Mouse (Mus musculus): Measurements from ENCODE around the gene Ggact.

The Ggact gene

DNA sequence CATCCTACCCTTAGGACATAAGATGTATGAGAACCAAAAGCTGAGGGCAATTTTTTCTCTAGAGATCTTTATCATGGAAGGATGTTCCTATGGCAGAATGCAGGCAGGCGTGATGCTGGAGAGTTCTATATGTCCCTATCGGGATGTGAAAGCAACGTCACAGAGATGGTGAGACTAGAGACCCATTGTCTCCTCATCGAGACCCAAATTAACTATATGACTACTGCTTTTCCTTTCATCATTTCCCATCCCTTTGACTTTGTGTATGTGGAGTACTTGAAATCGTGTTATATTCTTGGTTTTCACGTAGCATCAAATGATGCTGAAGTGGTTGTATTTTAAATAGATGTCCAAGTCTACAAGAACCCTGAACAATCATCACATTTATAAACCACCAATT lies at the start of gene Ggact:
Gene Ggact, minus strand, starts transcription at position 101 of the 400 bp plus-strand sequence.
- no peak for DNase-seq (ENCODE audit: low spot score)

DNA sequence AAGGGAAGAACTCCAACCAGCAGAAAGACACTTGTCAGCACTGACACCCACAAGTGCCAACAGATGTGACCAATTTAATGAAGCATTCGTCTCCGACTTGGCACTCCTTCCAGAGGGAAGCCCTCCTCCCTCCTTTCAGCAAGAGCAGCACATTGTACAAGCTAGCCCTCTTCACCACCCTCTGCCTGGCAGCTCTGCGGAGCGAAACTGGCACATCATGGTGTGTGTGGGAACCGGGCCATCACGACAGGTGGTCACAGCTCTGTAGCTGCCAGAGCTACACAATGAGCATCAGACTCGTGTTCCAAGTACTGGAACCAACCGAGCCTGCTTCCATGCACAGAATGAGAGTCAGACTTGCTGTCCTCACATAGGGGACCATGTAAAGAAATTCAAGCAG lies 44.4 kb upstream of the Ggact start:
- DNase-seq (ENCODE audit: low spot score), result no peak

- peak; percentile 21 for DNase-seq (ENCODE audit: low spot score)
Observed at GRCm38 (mm10) chr14:122953331-122953730, 39.8 kb upstream of the Ggact start.

- DNase-seq (ENCODE audit: low spot score), result no peak
Observed at GRCm38 (mm10) chr14:122952556-122952955, 39.0 kb upstream of the Ggact start.

DNA sequence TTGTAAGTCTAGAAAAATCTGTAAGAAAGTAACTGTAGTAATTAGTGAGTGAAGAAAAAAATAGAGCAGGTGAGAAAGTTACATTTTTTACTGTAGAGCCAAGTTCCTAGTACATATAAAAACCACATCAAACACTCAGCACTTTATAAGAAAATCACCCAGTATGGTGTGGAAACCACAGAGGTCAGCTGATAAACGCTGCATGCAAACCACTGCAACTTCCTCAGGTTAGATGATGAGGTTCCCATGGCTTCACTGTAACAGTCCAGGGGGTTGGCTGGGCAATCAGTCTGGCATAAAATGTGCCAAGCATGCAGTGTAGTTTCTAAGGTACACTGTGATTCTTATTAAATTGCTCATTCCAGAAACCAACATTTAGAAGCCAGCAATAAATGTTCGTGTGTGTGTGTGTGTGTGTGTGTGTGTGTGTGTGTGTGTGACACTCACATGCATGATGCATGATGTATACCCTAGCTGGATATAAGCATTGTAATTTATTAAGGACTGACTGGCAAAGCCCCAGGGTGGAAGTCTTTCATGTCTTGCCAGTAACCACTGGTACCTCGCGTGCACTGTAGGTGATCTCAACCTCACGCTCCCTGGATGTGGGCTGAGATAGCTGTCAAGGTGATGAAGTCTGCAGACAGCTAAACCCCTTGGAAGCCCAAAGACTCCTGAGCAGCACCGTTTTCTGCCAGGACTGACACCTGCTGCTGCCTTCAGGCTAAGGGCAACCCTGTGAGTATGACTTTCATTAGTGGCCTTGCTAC lies 38.3 kb upstream of the Ggact start:
- no peak for DNase-seq (ENCODE audit: low spot score)

DNA sequence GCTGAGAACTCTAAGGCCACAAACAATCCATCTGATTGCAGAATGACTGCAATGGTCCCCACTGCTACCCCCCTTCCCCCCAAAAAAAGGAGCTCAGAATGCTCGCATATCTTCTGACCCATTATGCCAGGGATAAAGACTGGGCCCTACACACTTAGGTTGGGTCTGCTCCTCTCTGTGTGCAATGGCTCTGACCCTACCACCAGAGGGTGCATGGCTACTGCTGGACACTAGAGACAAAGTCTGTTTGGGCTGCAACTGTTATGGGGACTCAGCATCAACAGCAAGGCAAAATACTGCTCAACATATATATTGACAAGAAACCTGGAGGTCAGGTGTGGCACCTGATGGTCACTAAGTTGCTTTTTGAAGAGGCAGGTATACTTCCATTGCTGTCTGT lies 37.4 kb upstream of the Ggact start:
- no peak for DNase-seq (ENCODE audit: low spot score)

- no peak for DNase-seq (ENCODE audit: low spot score)
Observed at GRCm38 (mm10) chr14:122943475-122943853, 29.9 kb upstream of the Ggact start.

- no peak for DNase-seq (ENCODE audit: low spot score)
Observed at GRCm38 (mm10) chr14:122942757-122943474, 29.4 kb upstream of the Ggact start.

GRCm38 (mm10) chr14:122936460-122936859 lies 22.9 kb upstream of the Ggact start:
- no peak for DNase-seq (ENCODE audit: low spot score)

- no peak for DNase-seq (ENCODE audit: low spot score)
Observed at GRCm38 (mm10) chr14:122920011-122920410, 6.5 kb upstream of the Ggact start.

DNA sequence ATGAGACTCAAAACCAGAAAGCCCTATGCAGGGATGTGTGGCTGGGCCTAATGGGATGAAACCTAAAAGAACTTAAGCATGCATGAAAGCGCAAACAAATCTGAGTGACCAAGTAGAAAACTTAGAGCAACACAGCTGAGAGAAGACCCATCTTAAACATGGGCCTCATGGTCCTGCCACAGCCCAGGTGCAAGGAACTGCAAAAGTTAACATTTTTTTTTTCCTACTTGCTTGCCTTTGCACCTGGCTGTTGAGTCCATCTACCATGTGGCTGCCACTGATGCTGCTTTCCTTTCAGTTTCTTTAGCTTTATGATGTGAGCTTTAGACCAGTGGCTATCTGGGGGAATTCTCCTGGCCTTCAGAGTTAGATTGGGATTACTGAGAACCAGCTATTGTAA lies 4.1 kb upstream of the Ggact start:
- DNase-seq (ENCODE audit: low spot score), result no peak

DNA sequence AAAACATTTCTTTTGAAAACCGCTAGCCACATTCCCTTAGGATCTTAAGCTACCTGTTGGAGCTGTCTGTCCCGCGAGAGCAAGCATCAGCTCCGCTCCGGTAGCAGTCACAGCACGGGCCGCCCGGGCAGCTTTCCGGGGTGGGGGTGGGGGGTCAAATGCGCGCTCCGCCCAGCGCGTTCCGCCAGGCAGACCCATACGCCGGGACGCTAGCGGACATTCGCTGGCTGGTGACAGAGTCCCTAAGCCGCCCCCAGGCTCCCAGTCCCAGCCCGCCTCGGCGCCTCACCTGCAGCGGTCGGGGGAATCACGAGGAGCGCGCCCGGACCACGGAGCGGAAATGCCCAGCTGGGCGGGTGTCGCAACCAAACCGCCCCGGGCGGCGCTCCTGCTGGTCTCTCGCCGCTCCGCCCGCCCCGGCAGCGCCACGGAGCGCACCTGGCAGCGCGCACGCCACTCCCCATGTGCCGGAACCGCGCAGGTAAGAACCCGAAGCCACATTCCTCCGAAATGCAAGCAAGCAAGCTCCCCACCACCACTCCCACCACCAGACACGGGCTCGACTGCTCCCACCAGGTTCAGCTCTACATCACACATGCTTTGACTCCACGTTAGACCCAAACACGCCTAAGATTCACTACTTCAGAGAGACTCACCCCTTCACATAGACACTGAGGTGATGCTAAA lies 602 bp downstream of the Ggact start:
- peak; percentile 70 for DNase-seq (ENCODE audit: low spot score)

DNA sequence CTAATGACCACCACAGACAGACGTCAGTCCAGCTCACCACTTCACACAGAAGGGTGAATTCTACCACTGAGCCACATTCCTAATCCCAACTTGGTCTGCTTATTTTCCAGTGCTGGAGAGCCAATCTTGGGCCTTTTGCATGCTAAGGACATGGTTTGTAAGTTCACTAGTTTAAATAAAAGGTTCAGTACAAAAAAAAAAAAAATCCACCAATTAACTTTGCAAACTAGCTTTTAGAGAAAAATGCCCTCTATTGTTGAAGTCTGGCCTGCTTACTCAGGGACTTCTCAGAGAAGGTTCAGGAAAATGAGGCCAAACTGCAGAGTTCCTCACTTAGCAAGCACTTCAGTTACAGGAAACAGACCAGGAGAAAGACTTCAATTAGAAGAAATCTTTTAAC lies 1.4 kb downstream of the Ggact start:
- DNase-seq (ENCODE audit: low spot score), result no peak

GRCm38 (mm10) chr14:122911265-122911664 lies 2.3 kb downstream of the Ggact start:
- DNase-seq (ENCODE audit: low spot score), result no peak

- DNase-seq (ENCODE audit: low spot score), result no peak
Observed at GRCm38 (mm10) chr14:122909368-122910091, 4.0 kb downstream of the Ggact start.

GRCm38 (mm10) chr14:122908075-122908474 lies 5.5 kb downstream of the Ggact start:
- no peak for DNase-seq (ENCODE audit: low spot score)

DNA sequence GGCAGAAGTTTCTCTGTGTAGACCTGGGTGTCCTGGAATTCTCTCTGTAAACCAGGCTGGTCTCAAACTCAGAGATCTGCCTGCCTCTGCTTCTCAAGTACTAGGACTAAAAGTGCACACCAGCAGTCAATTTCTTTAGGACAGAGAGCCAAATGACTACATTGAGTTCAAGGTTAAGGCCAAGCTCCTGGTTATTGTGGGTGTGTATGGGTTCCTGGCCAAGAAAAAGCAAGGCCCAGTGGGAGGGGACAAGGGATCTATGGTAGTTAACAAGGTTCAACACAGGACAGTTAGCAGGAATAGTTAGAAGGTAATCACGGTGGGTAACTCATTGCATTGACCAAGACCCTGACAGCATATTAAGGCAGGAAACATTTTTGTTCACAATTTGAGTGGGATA lies 8.6 kb downstream of the Ggact start:
- DNase-seq (ENCODE audit: low spot score), result no peak

- no peak for DNase-seq (ENCODE audit: low spot score)
Observed at GRCm38 (mm10) chr14:122903923-122904351, 9.6 kb downstream of the Ggact start.

DNA sequence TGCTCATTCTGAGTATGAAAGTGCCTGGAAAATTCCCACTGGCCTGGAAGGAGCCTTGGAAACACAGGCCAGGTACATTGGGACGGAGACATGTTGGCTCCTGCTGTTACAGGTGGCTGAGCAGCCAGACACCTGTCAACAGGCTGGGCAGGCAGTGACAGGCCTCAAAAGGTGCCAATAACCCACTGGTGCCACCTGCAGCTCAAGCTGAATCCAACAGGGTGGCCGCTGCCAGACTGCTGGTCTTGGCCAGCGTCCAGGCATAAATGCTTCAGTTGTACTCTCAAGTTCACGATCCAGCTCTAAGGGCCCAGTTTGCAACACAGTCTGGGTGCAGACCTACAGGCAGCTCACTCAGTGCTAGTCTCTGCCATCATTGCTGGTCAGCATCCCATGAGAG lies 10.7 kb downstream of the Ggact start:
- peak; percentile 56 for DNase-seq (ENCODE audit: low spot score)

- no peak for DNase-seq (ENCODE audit: low spot score)
Observed at GRCm38 (mm10) chr14:122902136-122902535, 11.4 kb downstream of the Ggact start.

- DNase-seq (ENCODE audit: low spot score), result no peak
Observed at GRCm38 (mm10) chr14:122901715-122902114, 11.8 kb downstream of the Ggact start.

GRCm38 (mm10) chr14:122901177-122901576 lies 12.4 kb downstream of the Ggact start:
- DNase-seq (ENCODE audit: low spot score), result no peak

Measured in urinary bladder, postnatal 25 days (tissue).